Mouse (Mus musculus): Measurements from ENCODE around the gene Cnga2.
A peak's percentile ranks its signal among the peaks of the same experiment; 100 is the strongest.
"Not testable (repeated sequence)": the region's sequence is repeated elsewhere in the genome, so short reads cannot be mapped to it uniquely, and the experiment has no call there.

Cnga2 gene

GRCm38 (mm10) chrX:71991549-71991948 lies at the start of gene Cnga2:
Cnga2 (plus strand) TSS chrX:71991849.
- DNase-seq (ENCODE audit: low spot score in 2 of 2): no peak

- peak in 1 of 2 experiments; percentile 54 for DNase-seq (ENCODE audit: low spot score in 2 of 2)
Measured at GRCm38 (mm10) chrX:71946631-71947030, 45.0 kb upstream of the Cnga2 start.

GRCm38 (mm10) chrX:71958366-71958765 lies 33.3 kb upstream of the Cnga2 start:
- no peak for DNase-seq (ENCODE audit: low spot score in 2 of 2)

- DNase-seq (ENCODE audit: low spot score in 2 of 2): peak in 1 of 2 experiments; percentile 3
Measured at GRCm38 (mm10) chrX:71962073-71963051, 29.3 kb upstream of the Cnga2 start, which contains the start of gene Prrg3. Prrg3 (plus strand) TSS chrX:71962624.

GRCm38 (mm10) chrX:71963275-71963912 lies 28.3 kb upstream of the Cnga2 start:
- peak in 1 of 2 experiments; percentile 7 for DNase-seq (ENCODE audit: low spot score in 2 of 2)

- no peak for DNase-seq (ENCODE audit: low spot score in 2 of 2)
Measured at GRCm38 (mm10) chrX:71968216-71968615, 23.4 kb upstream of the Cnga2 start.

GRCm38 (mm10) chrX:71968816-71969215 lies 22.8 kb upstream of the Cnga2 start:
- peak; percentile 28 to 60 for DNase-seq (ENCODE audit: low spot score in 2 of 2)

- DNase-seq (ENCODE audit: low spot score in 2 of 2): no peak
Measured at GRCm38 (mm10) chrX:71971325-71971724, 20.3 kb upstream of the Cnga2 start.

- no peak for DNase-seq (ENCODE audit: low spot score in 2 of 2)
Measured at GRCm38 (mm10) chrX:71972686-71973085, 19.0 kb upstream of the Cnga2 start, which contains the start of gene Fate1. Fate1 (plus strand) TSS chrX:71972986.

GRCm38 (mm10) chrX:71977681-71978080 lies 14.0 kb upstream of the Cnga2 start:
- DNase-seq (ENCODE audit: low spot score in 2 of 2): not testable (repeated sequence)

- DNase-seq (ENCODE audit: low spot score in 2 of 2): no peak
Measured at GRCm38 (mm10) chrX:71980443-71980842, 11.2 kb upstream of the Cnga2 start.

- DNase-seq (ENCODE audit: low spot score in 2 of 2): no peak
Measured at GRCm38 (mm10) chrX:71981322-71981721, 10.3 kb upstream of the Cnga2 start.

GRCm38 (mm10) chrX:71983205-71983604 lies 8.4 kb upstream of the Cnga2 start:
- DNase-seq (ENCODE audit: low spot score in 2 of 2): no peak

- peak in 1 of 2 experiments; percentile 20 for DNase-seq (ENCODE audit: low spot score in 2 of 2)
Measured at GRCm38 (mm10) chrX:71983775-71984174, 7.9 kb upstream of the Cnga2 start.

- no peak for DNase-seq (ENCODE audit: low spot score in 2 of 2)
Measured at GRCm38 (mm10) chrX:71995972-71996371, 4.3 kb downstream of the Cnga2 start.

- no peak for DNase-seq (ENCODE audit: low spot score in 2 of 2)
Measured at GRCm38 (mm10) chrX:72009930-72010329, 18.3 kb downstream of the Cnga2 start.

GRCm38 (mm10) chrX:72012236-72012635 lies 20.6 kb downstream of the Cnga2 start:
- DNase-seq (ENCODE audit: low spot score in 2 of 2): peak; percentile 10 to 54

GRCm38 (mm10) chrX:72012804-72013203 lies 21.2 kb downstream of the Cnga2 start:
- peak in 1 of 2 experiments; percentile 64 for DNase-seq (ENCODE audit: low spot score in 2 of 2)

GRCm38 (mm10) chrX:72022241-72022640 lies 30.6 kb downstream of the Cnga2 start:
- no peak for DNase-seq (ENCODE audit: low spot score in 2 of 2)

GRCm38 (mm10) chrX:72022750-72023398 lies 31.2 kb downstream of the Cnga2 start:
- no peak for DNase-seq (ENCODE audit: low spot score in 2 of 2)

GRCm38 (mm10) chrX:72023542-72023941 lies 31.9 kb downstream of the Cnga2 start:
- peak in 1 of 2 experiments; percentile 3 for DNase-seq (ENCODE audit: low spot score in 2 of 2)

- no peak for DNase-seq (ENCODE audit: low spot score in 2 of 2)
Measured at GRCm38 (mm10) chrX:72044056-72044455, 52.4 kb downstream of the Cnga2 start.

Measured in left cerebral cortex, adult 9 months (tissue).